Mouse (Mus musculus) myocyte (in vitro differentiated cells): ENCODE results near the gene Cuedc2. TPM values are rescaled to one million over a fixed set of nuclear protein-coding genes. Genes with fewer than 3 reads are reported as not detected.

Experiments used
- H3K27me3 ChIP-seq: one replicate; pipeline ENCODE4 v1.6.1; 2011; ENCODE audit not compliant: control insufficient read depth, insufficient read depth, insufficient read length
- H3K36me3 ChIP-seq: one replicate; pipeline ENCODE4 v1.6.1; 2011; ENCODE audit not compliant: control insufficient read depth, insufficient read depth
- H3K4me2 ChIP-seq: one replicate; pipeline ENCODE4 v1.6.1; 2011; ENCODE audit warnings: low read depth, control low read depth
- H3K4me3 ChIP-seq: one replicate; pipeline ENCODE4 v1.5.1; 2011; ENCODE audit warnings: mild to moderate bottlenecking, control low read depth, moderate library complexity
- H3K79me2 ChIP-seq: one replicate; pipeline ENCODE4 v1.6.1; 2011; ENCODE audit not compliant: control insufficient read depth, insufficient read depth
- H3ac ChIP-seq: one replicate; pipeline ENCODE4 v1.6.1; 2011; ENCODE audit not compliant: control insufficient read depth, insufficient read length
- CEBPB ChIP-seq: IDR thresholded peaks from 2 replicates; pipeline ENCODE4 v1.6.1; 2011; ENCODE audit warnings: mild to moderate bottlenecking, moderate library complexity; ENCODE audit not compliant: poor library complexity, insufficient read depth, severe bottlenecking
- E2F4 ChIP-seq: IDR thresholded peaks from one replicate; pipeline ENCODE4 v1.6.1; 2011; ENCODE audit warnings: mild to moderate bottlenecking, control low read depth, moderate library complexity; ENCODE audit not compliant: insufficient read depth
- MAX ChIP-seq: IDR thresholded peaks from one replicate; pipeline ENCODE4 v1.6.1; 2011; ENCODE audit warnings: low read depth, mild to moderate bottlenecking, control low read depth
- MYOD1 ChIP-seq, 3 experiments: IDR thresholded peaks; one replicate each; pipeline ENCODE4 v1.6.1; 2011; ENCODE audit warnings: control low read depth in 2 of 3, low read depth in 2 of 3, mild to moderate bottlenecking in 2 of 3, moderate library complexity in 1 of 3; ENCODE audit not compliant: insufficient read length in 2 of 3, control insufficient read depth in 1 of 3
- MYOG ChIP-seq, 3 experiments: IDR thresholded peaks; one replicate each; pipeline ENCODE4 v1.6.1; 2011; ENCODE audit warnings: control low read depth in 2 of 3, low read depth in 2 of 3, mild to moderate bottlenecking in 2 of 3; ENCODE audit not compliant: insufficient read length in 2 of 3, control insufficient read depth in 1 of 3, insufficient read depth in 1 of 3
- POLR2A ChIP-seq: IDR thresholded peaks from one replicate; pipeline ENCODE4 v1.6.1; 2011; ENCODE audit warnings: low read depth, mild to moderate bottlenecking, control low read depth, moderate library complexity; ENCODE audit not compliant: insufficient read length
- POLR2AphosphoS2 ChIP-seq: IDR thresholded peaks from one replicate; pipeline ENCODE4 v1.6.1; 2011; ENCODE audit warnings: low read depth, control low read depth; ENCODE audit not compliant: insufficient read length
- REST ChIP-seq: IDR thresholded peaks from one replicate; pipeline ENCODE4 v1.6.1; 2011; ENCODE audit warnings: mild to moderate bottlenecking, control low read depth, moderate library complexity; ENCODE audit not compliant: insufficient read depth, insufficient read length
- SRF ChIP-seq: IDR thresholded peaks from one replicate; pipeline ENCODE4 v1.6.1; 2011; ENCODE audit warnings: low read depth; ENCODE audit not compliant: control insufficient read depth, insufficient read length
- TCF12 ChIP-seq: IDR thresholded peaks from one replicate; pipeline ENCODE4 v1.6.1; 2011; ENCODE audit warnings: mild to moderate bottlenecking, control low read depth; ENCODE audit not compliant: poor library complexity, insufficient read depth, severe bottlenecking
- TCF3 ChIP-seq: IDR thresholded peaks from one replicate; pipeline ENCODE4 v1.6.1; 2011; ENCODE audit warnings: low read depth, control low read depth; ENCODE audit not compliant: insufficient read length
- USF1 ChIP-seq: IDR thresholded peaks from one replicate; pipeline ENCODE4 v1.6.1; 2011; ENCODE audit warnings: low read depth, mild to moderate bottlenecking, control low read depth, moderate library complexity
- polyA plus RNA-seq: library from polyadenylated mRNA; unstranded; fragments of >200 nt; fragmentation: generic; extraction: Trizol; gene quantifications from one replicate; pipeline ENCODE4 v1.2.1, GENCODE M21; 2012; ENCODE audit warnings: missing spikeins

Gene Cuedc2
- polyA plus RNA-seq, 1 experiment, result 165 TPM

- H3K27me3 ChIP-seq, result no peaks in the 10 kb centered on the region
- H3ac ChIP-seq, result no peak overlapping the region
- no peak overlapping the region for H3K4me3 ChIP-seq
- H3K4me2 ChIP-seq, result no peak overlapping the region
- TF ChIP-seq POLR2AphosphoS2 (no peak), TCF12 (no peak), MYOD1 (IDR thresholded peaks at IDR 0.05; ENCODE audit: control insufficient read depth in 1 of 3, insufficient read length in 2 of 3, low read depth in 2 of 3) (no peak), TCF3 (no peak), USF1 (no peak), SRF (no peak), E2F4 (no peak), REST (no peak), MYOG (IDR thresholded peaks at IDR 0.05; ENCODE audit: control insufficient read depth in 1 of 3, insufficient read depth in 1 of 3, insufficient read length in 2 of 3, low read depth in 2 of 3) (no peak), POLR2A (no peak), MAX (no peak), CEBPB (no peak)
- no peaks in the 10 kb centered on the region for H3K79me2 ChIP-seq
- no peaks in the 10 kb centered on the region for H3K36me3 ChIP-seq
These were observed 47.9 kb downstream of the Cuedc2 start for GRCm38 (mm10) chr19:46290535-46291105.

- Histone ChIP-seq H3ac (no peak overlapping the region), H3K4me2 (no peak overlapping the region), H3K79me2 (no peaks in the 10 kb centered on the region), H3K27me3 (no peaks in the 10 kb centered on the region), H3K4me3 (no peak overlapping the region), H3K36me3 (peaks cover 20% of the 10 kb centered on the region)
- TF ChIP-seq MYOD1 (IDR thresholded peaks at IDR 0.05; ENCODE audit: control insufficient read depth in 1 of 3, insufficient read length in 2 of 3, low read depth in 2 of 3) (no peak), USF1 (no peak)
These were observed 50.9 kb downstream of the Cuedc2 start for GRCm38 (mm10) chr19:46287566-46287965.

- TF ChIP-seq MYOG (IDR thresholded peaks at IDR 0.05; ENCODE audit: control insufficient read depth in 1 of 3, insufficient read depth in 1 of 3, insufficient read length in 2 of 3, low read depth in 2 of 3) (no peak), TCF12 (no peak), MAX (no peak), SRF (no peak), MYOD1 (IDR thresholded peaks at IDR 0.05; ENCODE audit: control insufficient read depth in 1 of 3, insufficient read length in 2 of 3, low read depth in 2 of 3) (no peak), USF1 (no peak)
These were observed 51.6 kb downstream of the Cuedc2 start for GRCm38 (mm10) chr19:46286926-46287325.

GRCm38 (mm10) chr19:46286047-46286446 lies 52.5 kb downstream of the Cuedc2 start:
- no peak overlapping the region for H3ac ChIP-seq
- no peaks in the 10 kb centered on the region for H3K79me2 ChIP-seq
- no peak overlapping the region for H3K4me2 ChIP-seq
- no peak for TF ChIP-seq MYOD1 (IDR thresholded peaks at IDR 0.05; ENCODE audit: control insufficient read depth in 1 of 3, insufficient read length in 2 of 3, low read depth in 2 of 3)
- no peak for TF ChIP-seq POLR2A
- TF ChIP-seq TCF3, result no peak
- TF ChIP-seq MAX, result no peak
- TF ChIP-seq MYOG (IDR thresholded peaks at IDR 0.05; ENCODE audit: control insufficient read depth in 1 of 3, insufficient read depth in 1 of 3, insufficient read length in 2 of 3, low read depth in 2 of 3), result no peak
- no peak for TF ChIP-seq CEBPB
- no peak for TF ChIP-seq TCF12
- no peak for TF ChIP-seq REST
- TF ChIP-seq E2F4, result no peak
- no peak for TF ChIP-seq SRF
- TF ChIP-seq USF1, result no peak
- no peak for TF ChIP-seq POLR2AphosphoS2
- no peaks in the 10 kb centered on the region for H3K27me3 ChIP-seq
- no peak overlapping the region for H3K4me3 ChIP-seq
- H3K36me3 ChIP-seq, result peaks cover 31% of the 10 kb centered on the region

More at GRCm38 (mm10) chr19:46286926-46287325, 51.6 kb downstream of the Cuedc2 start:
- peaks cover 25% of the 10 kb centered on the region for H3K36me3 ChIP-seq
- H3ac ChIP-seq, result no peak overlapping the region
- no peak overlapping the region for H3K4me3 ChIP-seq
- no peaks in the 10 kb centered on the region for H3K79me2 ChIP-seq
- H3K27me3 ChIP-seq, result no peaks in the 10 kb centered on the region
- H3K4me2 ChIP-seq, result no peak overlapping the region

GRCm38 (mm10) chr19:46285631-46286030 lies 52.9 kb downstream of the Cuedc2 start:
- no peaks in the 10 kb centered on the region for H3K27me3 ChIP-seq
- TF ChIP-seq TCF12 (no peak), USF1 (no peak), POLR2AphosphoS2 (no peak), POLR2A (no peak), MYOG (IDR thresholded peaks at IDR 0.05; ENCODE audit: control insufficient read depth in 1 of 3, insufficient read depth in 1 of 3, insufficient read length in 2 of 3, low read depth in 2 of 3) (no peak), CEBPB (no peak), SRF (no peak), REST (no peak), MAX (no peak), MYOD1 (IDR thresholded peaks at IDR 0.05; ENCODE audit: control insufficient read depth in 1 of 3, insufficient read length in 2 of 3, low read depth in 2 of 3) (no peak), TCF3 (no peak), E2F4 (no peak)
- H3K4me3 ChIP-seq, result no peak overlapping the region
- H3K4me2 ChIP-seq, result no peak overlapping the region
- no peaks in the 10 kb centered on the region for H3K79me2 ChIP-seq
- H3ac ChIP-seq, result no peak overlapping the region
- H3K36me3 ChIP-seq, result peaks cover 31% of the 10 kb centered on the region
